Mouse (Mus musculus) bone marrow, adult 2 months (tissue): ENCODE results near the gene Rab3a.

Source experiments
- CTCF ChIP-seq: fragments of 200-500 bp; IDR thresholded peaks from 2 replicates; pipeline ENCODE4 v1.5.1; 2011; ENCODE audit warnings: low read length, control low read depth; ENCODE audit not compliant: control insufficient read depth, insufficient read depth
- POLR2A ChIP-seq: fragments of 200-500 bp; IDR thresholded peaks from 2 replicates; pipeline ENCODE4 v1.6.1; 2011; ENCODE audit warnings: low read depth, mild to moderate bottlenecking, control low read depth, low read length, borderline replicate concordance; ENCODE audit not compliant: control insufficient read depth

DNA sequence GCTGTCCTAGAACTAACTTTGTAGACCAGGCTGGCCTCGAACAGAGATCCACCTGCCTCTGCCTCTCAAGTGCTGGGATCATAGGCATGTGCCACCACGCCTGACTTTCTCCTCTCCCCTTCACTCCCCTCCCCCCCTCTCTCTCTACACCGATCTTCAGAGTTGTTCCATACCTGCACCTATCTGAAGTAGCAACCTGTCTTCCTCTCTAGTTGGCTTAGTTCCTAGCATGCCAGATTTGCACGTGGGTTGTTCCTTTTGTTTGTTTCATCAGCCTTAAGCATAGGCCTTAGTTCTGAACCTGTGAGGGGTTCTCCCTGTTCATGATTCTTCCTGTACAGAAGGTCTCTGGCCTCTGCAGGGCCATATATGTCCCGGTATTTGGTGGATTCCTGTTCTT is 16.8 kb upstream of the Rab3a start:
- TF ChIP-seq CTCF (no peak), POLR2A (no peak)
